Mouse (Mus musculus): ENCODE measurements around the gene Slc39a10.
"Not testable (repeated sequence)": the region's sequence is repeated elsewhere in the genome, so short reads cannot be mapped to it uniquely, and the experiment has no call there.

Gene Slc39a10

GRCm38 (mm10) chr1:46764600-46764999 is 128.1 kb downstream of the Slc39a10 start:
- DNase-seq, result not testable (repeated sequence)
